Mouse (Mus musculus) right cerebral cortex, adult 18-20 months (tissue): ENCODE measurements around the gene Atp8a2.
A peak's percentile ranks its signal among the peaks of the same experiment; 100 is the strongest.
"Not testable (repeated sequence)": the region's sequence is repeated elsewhere in the genome, so short reads cannot be mapped to it uniquely, and the experiment has no call there.

Source experiments
- DNase-seq: peaks from one replicate; pipeline ENCODE4 v3.0.0; 2022; ENCODE audit warnings: mixed read lengths

Atp8a2 gene

GRCm38 (mm10) chr14:59633295-59633898, 563.6 kb downstream of the Atp8a2 start:
- no peak for DNase-seq

- DNase-seq, result no peak
These were observed 564.9 kb downstream of the Atp8a2 start for GRCm38 (mm10) chr14:59632067-59632466.

GRCm38 (mm10) chr14:59630096-59630495, 566.9 kb downstream of the Atp8a2 start:
- no peak for DNase-seq

- no peak for DNase-seq
These were observed 567.7 kb downstream of the Atp8a2 start for GRCm38 (mm10) chr14:59629308-59629707.

- DNase-seq, result peak; percentile 30
These were observed 569.2 kb downstream of the Atp8a2 start for GRCm38 (mm10) chr14:59627823-59628222.

GRCm38 (mm10) chr14:59627142-59627680, 569.8 kb downstream of the Atp8a2 start:
- no peak for DNase-seq

GRCm38 (mm10) chr14:59626711-59627110, 570.3 kb downstream of the Atp8a2 start:
- no peak for DNase-seq

GRCm38 (mm10) chr14:59625806-59626364, 571.1 kb downstream of the Atp8a2 start:
- peak; percentile 27 for DNase-seq

GRCm38 (mm10) chr14:59625158-59625805, 571.7 kb downstream of the Atp8a2 start, which contains the start of gene Shisa2:
Gene Shisa2 (plus strand): TSS chr14:59625308.
- DNase-seq, result peak; percentile 70

GRCm38 (mm10) chr14:59624326-59624885, 572.6 kb downstream of the Atp8a2 start:
- no peak for DNase-seq

- no peak for DNase-seq
These were observed 580.2 kb downstream of the Atp8a2 start for GRCm38 (mm10) chr14:59616802-59617201.

- not testable (repeated sequence) for DNase-seq
These were observed 582.8 kb downstream of the Atp8a2 start for GRCm38 (mm10) chr14:59614149-59614548.

- peak; percentile 47 for DNase-seq
These were observed 583.9 kb downstream of the Atp8a2 start for GRCm38 (mm10) chr14:59612920-59613625.

- no peak for DNase-seq
These were observed 590.0 kb downstream of the Atp8a2 start for GRCm38 (mm10) chr14:59607021-59607420.

- peak; percentile 53 for DNase-seq
These were observed 591.2 kb downstream of the Atp8a2 start for GRCm38 (mm10) chr14:59605671-59606353.

GRCm38 (mm10) chr14:59604002-59604645, 592.9 kb downstream of the Atp8a2 start:
- no peak for DNase-seq

- DNase-seq, result no peak
These were observed 598.7 kb downstream of the Atp8a2 start for GRCm38 (mm10) chr14:59598260-59598627.

GRCm38 (mm10) chr14:59597398-59598259, 599.4 kb downstream of the Atp8a2 start, which contains the start of gene Cdadc1:
Gene Cdadc1 (minus strand): TSS chr14:59597959.
- DNase-seq, result peak; percentile 96

GRCm38 (mm10) chr14:59594988-59595387, 602.0 kb downstream of the Atp8a2 start:
- no peak for DNase-seq

- DNase-seq, result no peak
These were observed 604.4 kb downstream of the Atp8a2 start for GRCm38 (mm10) chr14:59592593-59592992.

- DNase-seq, result no peak
These were observed 605.1 kb downstream of the Atp8a2 start for GRCm38 (mm10) chr14:59591901-59592300.
